Mouse (Mus musculus) liver, postnatal 0 days (tissue): ENCODE measurements around the gene Zdhhc23. TPM values are rescaled to one million over a fixed set of nuclear protein-coding genes. Genes with fewer than 3 reads are reported as not detected.

ENCODE experiments used
- ATAC-seq: fragments of 200-750 bp; cut with Nextera tagmentation; 2 replicates; pipeline ENCODE4 v1.8.0; 2017; ENCODE audit warnings: mild to moderate bottlenecking, moderate library complexity
- DNase-seq: peaks from one replicate; pipeline ENCODE4 v3.0.0-alpha.2; 2016
- H3K27ac ChIP-seq: fragments of 300-500 bp; sonication (generic); 2 replicates; pipeline ENCODE4 v1.5.1; 2014; ENCODE audit warnings: antibody characterized with exemption, moderate library complexity, mild to moderate bottlenecking, low read depth
- H3K27me3 ChIP-seq: fragments of 300-500 bp; sonication (generic); 2 replicates; pipeline ENCODE4 v1.6.1; 2014; ENCODE audit warnings: low read length, control low read depth, mixed read lengths; ENCODE audit not compliant: insufficient read depth
- H3K36me3 ChIP-seq: fragments of 300-500 bp; sonication (generic); replicated peaks from 2 replicates; pipeline ENCODE4 v1.6.1; 2014; ENCODE audit warnings: mild to moderate bottlenecking, control low read depth, low read length, moderate library complexity, mixed read lengths; ENCODE audit not compliant: insufficient read depth
- H3K4me1 ChIP-seq: fragments of 300-500 bp; sonication (generic); 2 replicates; pipeline ENCODE4 v1.6.1; 2014; ENCODE audit warnings: antibody characterized with exemption, mild to moderate bottlenecking, control low read depth; ENCODE audit not compliant: insufficient read depth
- H3K4me2 ChIP-seq: fragments of 300-500 bp; sonication (generic); 2 replicates; pipeline ENCODE4 v1.6.1; 2014; ENCODE audit warnings: low read depth, mild to moderate bottlenecking, low read length, moderate library complexity, mixed read lengths
- H3K4me3 ChIP-seq: fragments of 300-500 bp; sonication (generic); 2 replicates; pipeline ENCODE4 v1.5.1; 2014; ENCODE audit warnings: low read depth, low read length
- H3K9ac ChIP-seq: fragments of 300-500 bp; sonication (generic); replicated peaks from 2 replicates; pipeline ENCODE4 v1.6.1; 2014; ENCODE audit warnings: mild to moderate bottlenecking, moderate library complexity
- H3K9me3 ChIP-seq: fragments of 300-500 bp; sonication (generic); 2 replicates; pipeline ENCODE4 v1.6.1; 2016; ENCODE audit warnings: mild to moderate bottlenecking, control low read depth, low read length, mixed read lengths
- CTCF ChIP-seq: sonication (generic); IDR thresholded peaks from 2 replicates; pipeline ENCODE4 v1.5.1; 2016; ENCODE audit warnings: antibody characterized with exemption, low read depth
- EP300 ChIP-seq: IDR thresholded peaks from 2 replicates; pipeline ENCODE4 v1.6.1; 2016; ENCODE audit warnings: antibody characterized with exemption, low read depth, mild to moderate bottlenecking
- WGBS: fragments of 180-500 bp; shearing (Covaris S2); extraction: QIAGEN DNeasy Blood & Tissue Kit; methylation state at CpG from one replicate; pipeline ENCODE4 v1.1.7; 2014; ENCODE audit not compliant: insufficient replicate concordance; 5-methylcytosine and 5-hydroxymethylcytosine counted together
- polyA plus RNA-seq: library from polyadenylated mRNA; unstranded; fragments of >200 nt; fragmentation: Nextera tagmentation; extraction: Ambion mirVana; gene quantifications from 2 replicates; pipeline ENCODE4 v1.2.1, GENCODE M21; 2015

Zdhhc23 gene
- polyA plus RNA-seq, 1 experiment from 2014 or later = 0.20 TPM

- TF ChIP-seq EP300 (no peak), CTCF (no peak)
- 54% methylated on average over 4 of the region's 4 CpGs for WGBS
- peak; percentile 61 for DNase-seq
- Histone ChIP-seq H3K9me3 (no peaks in the 10 kb centered on the region), H3K9ac (no peak overlapping the region), H3K27ac (peak overlapping the region; percentile 87), H3K27me3 (no peaks in the 10 kb centered on the region), H3K4me3 (no peak overlapping the region), H3K36me3 (no peaks in the 10 kb centered on the region), H3K4me2 (no peak overlapping the region), H3K4me1 (peaks cover 27% of the 10 kb centered on the region)
- ATAC-seq = peak; percentile 90
These were observed 38.1 kb upstream of the Zdhhc23 start for GRCm38 (mm10) chr16:44017707-44018106.

- H3K9ac ChIP-seq = peak overlapping the region; percentile 50; the same call in 1 of the 2 replicates
- peak overlapping the region; percentile 72 for H3K4me2 ChIP-seq
- TF ChIP-seq EP300 (no peak), CTCF (no peak)
These were observed 36.6 kb upstream of the Zdhhc23 start for GRCm38 (mm10) chr16:44016164-44016563.

DNA sequence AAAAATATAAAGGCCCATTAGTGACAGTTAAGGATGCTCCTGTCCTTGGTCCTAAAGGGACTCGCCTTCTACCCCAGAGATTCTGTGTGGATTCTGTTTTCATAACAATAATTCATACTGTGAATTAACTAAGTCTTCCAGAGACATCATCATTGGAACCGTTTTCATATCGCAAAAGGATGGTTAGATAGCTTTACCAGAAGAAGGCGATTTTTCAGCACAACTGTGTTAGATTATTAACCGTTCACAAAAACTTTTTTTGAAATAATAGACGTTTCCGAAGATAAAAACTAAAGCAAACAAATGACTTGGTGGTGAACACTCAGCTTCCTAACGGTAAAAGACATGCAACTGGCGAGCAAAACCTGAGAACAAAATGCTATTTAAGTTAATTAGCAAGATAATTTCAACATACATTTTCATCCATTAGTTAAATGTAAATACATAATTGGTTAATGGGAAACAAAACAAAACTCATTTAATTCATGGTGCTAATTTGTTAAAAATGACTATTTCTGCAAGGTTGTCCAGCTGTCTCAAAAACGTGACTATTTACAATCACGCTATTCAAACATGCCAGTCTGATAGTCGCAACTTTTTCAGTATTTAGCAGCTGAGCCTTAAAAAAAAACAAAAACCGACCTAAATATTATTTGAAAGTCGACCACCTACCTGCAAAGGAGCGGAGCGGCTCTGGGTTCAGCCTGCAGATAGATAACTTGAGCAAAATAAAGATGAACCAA is 36.0 kb upstream of the Zdhhc23 start:
- ATAC-seq (no peak), DNase-seq (no peak)
- Histone ChIP-seq H3K9ac (peak overlapping the region; percentile 50; the same call in 1 of the 2 replicates), H3K4me2 (peak overlapping the region; percentile 72), H3K9me3 (no peaks in the 10 kb centered on the region), H3K27ac (peak overlapping the region; percentile 87), H3K27me3 (no peaks in the 10 kb centered on the region), H3K36me3 (no peaks in the 10 kb centered on the region), H3K4me3 (peak overlapping the region; percentile 43), H3K4me1 (peaks cover 27% of the 10 kb centered on the region)
- WGBS = 36% methylated on average over 16 of the region's 16 CpGs
- no peak for TF ChIP-seq CTCF
- TF ChIP-seq EP300 = no peak

More at GRCm38 (mm10) chr16:44016164-44016563, 36.6 kb upstream of the Zdhhc23 start:
- Histone ChIP-seq H3K9me3 (no peaks in the 10 kb centered on the region), H3K36me3 (no peaks in the 10 kb centered on the region), H3K4me1 (peaks cover 27% of the 10 kb centered on the region), H3K4me3 (peak overlapping the region; percentile 43), H3K27ac (peak overlapping the region; percentile 87), H3K27me3 (no peaks in the 10 kb centered on the region)
- 5% methylated on average over 11 of the region's 11 CpGs for WGBS
- ATAC-seq (peak; percentile 52), DNase-seq (peak; percentile 67)

GRCm38 (mm10) chr16:44011010-44011409 is 31.4 kb upstream of the Zdhhc23 start:
- no peaks in the 10 kb centered on the region for H3K9me3 ChIP-seq
- H3K27me3 ChIP-seq = no peaks in the 10 kb centered on the region
- no peak overlapping the region for H3K27ac ChIP-seq
- ATAC-seq (no peak), DNase-seq (no peak)
- H3K36me3 ChIP-seq = peaks cover 7% of the 10 kb centered on the region
- no peaks in the 10 kb centered on the region; the same call in 1 of the 2 replicates for H3K4me1 ChIP-seq
- no peak overlapping the region for H3K4me3 ChIP-seq
- H3K4me2 ChIP-seq = no peak overlapping the region
- no peak overlapping the region for H3K9ac ChIP-seq
- TF ChIP-seq EP300 = no peak
- WGBS = 74% methylated on average over 5 of the region's 5 CpGs

- TF ChIP-seq EP300 (no peak), CTCF (peak; percentile 58)
- Histone ChIP-seq H3K4me1 (peaks cover 3% of the 10 kb centered on the region), H3K9me3 (no peaks in the 10 kb centered on the region), H3K4me3 (no peak overlapping the region), H3K36me3 (peaks cover 1% of the 10 kb centered on the region), H3K27me3 (no peaks in the 10 kb centered on the region), H3K4me2 (no peak overlapping the region), H3K9ac (no peak overlapping the region), H3K27ac (no peak overlapping the region)
- WGBS = 68% methylated on average over 5 of the region's 5 CpGs
- ATAC-seq (peak; percentile 62; the same call in 1 of the 2 replicates), DNase-seq (peak; percentile 24)
These were observed 22.5 kb upstream of the Zdhhc23 start for GRCm38 (mm10) chr16:44002086-44002485.

- Histone ChIP-seq H3K9ac (no peak overlapping the region), H3K27me3 (no peaks in the 10 kb centered on the region), H3K4me3 (no peak overlapping the region), H3K4me2 (no peak overlapping the region), H3K36me3 (peaks cover 2% of the 10 kb centered on the region), H3K9me3 (no peaks in the 10 kb centered on the region), H3K4me1 (peaks cover 3% of the 10 kb centered on the region), H3K27ac (no peak overlapping the region)
- ATAC-seq (no peak), DNase-seq (no peak)
- 61% methylated on average over 5 of the region's 5 CpGs for WGBS
- TF ChIP-seq EP300 (no peak), CTCF (no peak)
These were observed 19.9 kb upstream of the Zdhhc23 start for GRCm38 (mm10) chr16:43999541-43999940.
